Mouse (Mus musculus) erythroblast, adult 5-6 weeks (primary cell): Measurements from ENCODE around the gene Slc12a1. TPM values are rescaled to one million over a fixed set of nuclear protein-coding genes. Genes with fewer than 3 reads are reported as not detected.

Experiments used
- ATAC-seq: replicated peaks from 2 replicates; pipeline ENCODE4 v1.8.0; 2016; ENCODE audit warnings: moderate number of reproducible peaks, mild to moderate bottlenecking, moderate TSS enrichment, inconsistent platforms; ENCODE audit not compliant: poor library complexity, low FRiP score, severe bottlenecking
- total RNA-seq, 2 experiments: library from RNA; stranded (forward) in 1 of 2; stranded (reverse) in 1 of 2; fragments of 150-400 nt in 1 of 2; fragments of 200-764, 138-1000 nt in 1 of 2; gene quantifications; 2 replicates each; pipeline versions ENCODE4 v1.2.3 to v1.2.4; 2015 to 2017; ENCODE audit warnings: low replicate concordance in 2 of 2

Slc12a1 gene
- total RNA-seq, 2 experiments from 2014 or later = not detected

DNA sequence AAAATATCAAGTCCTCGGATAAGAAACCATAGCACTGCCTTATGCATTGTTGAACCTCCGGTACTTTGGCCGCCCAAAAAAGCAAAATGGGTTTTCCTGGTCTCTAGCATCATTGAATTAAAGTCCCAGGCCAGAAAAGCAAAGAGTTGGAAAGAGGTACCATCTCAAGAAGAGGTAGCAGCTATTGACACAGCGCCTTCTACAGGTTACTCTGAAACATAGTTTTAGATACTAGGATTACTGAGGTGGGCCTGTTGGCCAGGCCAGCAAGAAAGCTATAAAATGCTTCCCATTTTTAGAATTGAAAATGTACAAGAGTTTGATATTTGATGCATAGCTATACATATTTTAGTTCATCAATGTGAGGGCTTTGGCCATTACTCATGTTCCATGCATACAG lies 97.6 kb downstream of the Slc12a1 start:
- ATAC-seq = 0 out of 2 replicates have a peak, but pooled peaks have one; percentile 51

DNA sequence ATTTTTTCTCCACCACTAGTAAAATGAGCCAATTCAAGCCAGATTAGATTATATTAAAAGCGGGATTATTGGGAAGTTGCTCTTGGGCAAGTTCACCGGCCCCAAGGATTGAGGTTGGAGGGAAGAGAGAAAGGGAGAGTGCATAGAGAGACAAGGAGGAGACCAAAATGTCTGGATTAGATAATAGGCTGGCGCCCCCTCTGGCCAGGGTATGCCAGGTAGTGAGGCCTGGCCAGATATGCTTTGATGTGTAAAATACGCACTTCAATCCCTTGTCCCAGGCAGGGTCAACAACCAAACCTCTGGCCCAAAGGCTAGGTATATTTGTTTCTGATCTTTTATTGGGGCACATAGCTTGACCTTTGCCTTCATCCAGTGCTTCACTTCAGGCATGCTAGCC lies 99.5 kb downstream of the Slc12a1 start:
- no peak for ATAC-seq

DNA sequence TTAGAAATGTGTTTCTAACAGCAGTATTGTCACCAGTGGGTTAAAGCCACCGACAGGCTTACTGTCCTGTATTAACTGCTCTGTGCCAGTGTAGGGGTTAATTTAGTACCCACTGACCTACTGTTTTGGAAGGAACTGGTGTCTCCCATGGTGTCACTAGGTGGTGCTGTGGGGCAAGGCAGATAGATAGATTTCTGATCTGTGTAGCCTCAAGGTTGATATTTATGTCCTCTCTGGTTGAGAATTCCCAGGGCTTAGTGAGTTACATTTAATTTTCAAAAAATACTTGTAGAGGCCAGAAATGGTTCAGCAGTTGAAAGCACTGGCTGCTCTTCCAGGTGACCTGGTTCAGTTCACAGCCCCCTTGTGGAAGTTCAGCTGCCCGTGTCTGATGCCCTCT lies 100.0 kb downstream of the Slc12a1 start:
- ATAC-seq = no peak

DNA sequence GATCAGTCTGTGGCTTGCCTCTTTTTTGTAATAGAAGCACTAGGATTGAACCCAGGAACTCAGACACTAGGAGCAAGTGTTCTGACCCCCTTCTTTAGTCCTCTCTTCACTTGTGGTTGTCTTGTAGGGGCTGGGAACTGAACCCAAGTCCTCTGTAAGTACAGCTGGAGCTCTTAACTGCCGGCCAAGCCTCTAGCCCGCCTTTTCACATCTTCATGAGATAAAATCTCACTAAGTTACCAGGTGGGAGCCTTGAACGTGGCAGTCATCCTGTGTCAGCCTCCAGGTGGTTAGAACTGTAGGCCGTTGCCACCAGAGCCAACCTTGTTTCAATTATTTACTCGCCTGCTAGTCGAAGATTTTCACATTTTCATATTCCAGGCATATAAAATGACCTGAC lies 101.4 kb downstream of the Slc12a1 start:
- ATAC-seq = no peak

DNA sequence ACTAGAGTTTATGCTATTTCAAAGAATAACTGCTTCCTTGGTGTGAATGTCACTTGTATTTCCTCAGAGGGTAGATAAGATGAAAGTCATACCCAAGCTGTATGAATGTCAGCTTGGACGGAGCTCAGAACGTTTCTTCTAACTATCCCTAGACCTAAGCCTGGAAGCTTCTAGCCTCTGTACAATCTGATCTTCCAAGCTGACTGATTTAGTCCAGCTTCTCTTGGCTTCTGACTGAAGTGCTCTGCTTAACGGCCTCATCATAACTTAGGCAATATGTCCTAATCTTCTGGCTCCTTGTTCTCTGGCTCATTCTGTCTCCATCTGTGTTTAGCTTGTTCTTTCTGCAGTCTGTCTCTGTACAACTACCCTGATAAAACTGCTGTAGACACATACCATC lies 102.3 kb downstream of the Slc12a1 start:
- ATAC-seq = no peak

DNA sequence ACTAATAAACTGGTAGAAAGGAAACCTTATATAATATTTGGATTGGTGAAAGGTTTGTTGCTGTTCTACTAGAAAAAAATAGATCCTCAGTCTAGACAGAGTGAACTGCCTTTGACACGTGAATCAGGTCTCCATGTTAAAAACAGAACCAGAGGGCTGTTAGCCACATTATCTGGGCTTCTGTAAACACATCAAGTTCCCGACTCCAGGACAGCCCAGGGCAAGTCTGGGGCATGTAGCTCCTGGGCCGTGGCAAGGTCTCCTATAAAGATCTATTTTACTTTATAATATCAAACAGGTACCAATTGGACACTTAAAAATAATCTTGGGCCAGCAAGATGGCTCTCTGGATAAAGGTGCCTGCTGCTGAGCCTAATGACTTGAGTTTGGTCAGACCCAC lies 103.6 kb downstream of the Slc12a1 start:
- no peak for ATAC-seq

DNA sequence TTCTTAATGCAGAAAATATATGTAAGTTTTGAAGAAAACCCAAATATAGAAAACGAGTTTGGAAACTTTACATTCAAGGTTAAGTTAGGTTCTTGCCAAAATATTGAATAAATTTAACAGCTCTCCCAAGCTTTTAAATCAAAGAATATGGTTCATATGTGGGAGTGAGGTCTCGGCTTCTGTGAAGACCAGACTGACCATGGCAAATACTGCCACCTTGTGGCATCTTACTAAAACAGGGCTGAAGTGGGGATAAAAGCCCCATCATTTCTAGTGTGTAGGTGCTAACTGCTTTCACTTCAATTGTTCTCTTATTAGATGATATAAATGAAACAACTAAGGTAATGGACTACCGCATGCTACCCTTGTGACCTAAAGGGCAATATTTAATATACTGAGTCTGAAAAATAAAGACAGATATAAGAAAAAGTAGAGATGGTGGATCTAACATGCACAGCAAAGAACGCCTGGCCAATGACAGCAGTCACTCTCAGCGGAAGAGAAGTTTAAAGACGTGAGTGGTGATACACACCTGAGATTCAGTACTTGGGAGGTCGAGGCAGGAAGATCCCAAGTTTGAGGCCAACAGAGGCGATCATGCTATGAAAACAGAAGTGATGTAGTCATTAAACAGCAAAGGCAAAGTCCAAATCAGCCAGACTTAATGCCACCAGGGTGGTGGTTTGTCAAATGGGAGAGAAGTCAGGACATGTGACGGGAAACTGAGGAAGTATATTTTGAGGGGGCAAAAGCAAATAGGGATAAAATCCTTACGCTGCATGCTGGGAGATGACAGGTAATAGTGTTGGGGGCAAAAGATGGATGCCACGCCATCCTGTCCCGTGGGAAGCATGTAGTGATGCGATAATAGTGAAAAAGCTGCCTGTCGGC lies 107.2 kb downstream of the Slc12a1 start:
- peak; percentile 82 for ATAC-seq

DNA sequence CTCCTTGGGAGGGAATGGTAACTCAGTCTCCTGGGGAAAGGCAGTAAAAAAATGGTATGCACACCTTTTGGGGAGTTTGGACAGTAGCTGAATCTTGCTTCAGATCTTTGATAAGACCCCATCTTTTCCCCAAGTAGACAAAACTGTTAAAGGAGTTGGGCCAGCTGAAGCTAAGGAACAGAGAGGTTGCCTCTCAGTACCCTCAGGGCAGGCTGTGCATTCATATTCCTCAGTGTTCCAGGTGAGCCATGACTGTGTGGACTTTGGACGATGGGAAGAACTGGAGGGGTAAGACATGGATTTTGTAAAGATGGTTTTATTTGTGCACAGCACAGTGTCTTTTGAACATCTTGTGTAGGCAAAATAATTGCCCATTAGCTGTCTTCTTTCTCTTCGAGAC lies 108.0 kb downstream of the Slc12a1 start:
- ATAC-seq = no peak

DNA sequence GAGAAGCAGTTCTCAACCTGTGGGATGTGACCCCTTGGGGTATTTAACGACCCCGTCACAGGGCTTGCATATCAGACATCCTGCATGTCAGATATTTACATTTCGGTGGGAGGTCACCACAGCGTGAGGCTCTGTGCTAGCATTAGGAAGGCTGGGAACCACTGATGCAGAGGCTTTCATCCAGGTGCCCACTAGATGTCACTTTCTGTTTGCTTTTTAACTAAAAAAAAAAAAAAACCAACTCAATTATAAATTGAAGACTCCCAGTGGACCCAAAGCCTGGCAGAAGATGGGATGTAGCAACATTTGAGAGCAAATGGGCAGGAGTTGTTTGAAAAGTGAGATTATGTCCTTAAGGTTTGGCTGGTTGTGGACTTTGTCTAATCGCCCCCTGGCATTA lies 110.8 kb downstream of the Slc12a1 start:
- no peak for ATAC-seq

DNA sequence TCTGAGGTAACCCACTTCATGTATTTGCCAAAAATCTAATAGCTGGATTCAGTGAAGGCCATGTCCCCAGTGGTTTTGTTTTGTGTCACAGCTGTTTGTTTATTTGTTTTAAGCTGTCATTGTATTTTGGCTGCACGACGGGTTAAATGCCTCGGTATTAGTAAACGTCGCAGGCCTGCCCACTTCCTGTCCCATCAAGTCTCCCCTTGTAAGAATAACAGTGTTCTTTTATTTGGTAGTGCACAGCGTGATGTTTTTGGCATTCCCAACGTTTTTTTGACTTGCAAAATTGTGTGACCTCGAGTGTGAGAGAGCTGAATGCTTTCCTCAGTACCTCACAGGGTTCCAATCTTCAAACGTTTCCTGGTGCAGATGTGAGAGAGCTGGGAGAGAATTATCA lies 111.4 kb downstream of the Slc12a1 start:
- ATAC-seq = no peak

DNA sequence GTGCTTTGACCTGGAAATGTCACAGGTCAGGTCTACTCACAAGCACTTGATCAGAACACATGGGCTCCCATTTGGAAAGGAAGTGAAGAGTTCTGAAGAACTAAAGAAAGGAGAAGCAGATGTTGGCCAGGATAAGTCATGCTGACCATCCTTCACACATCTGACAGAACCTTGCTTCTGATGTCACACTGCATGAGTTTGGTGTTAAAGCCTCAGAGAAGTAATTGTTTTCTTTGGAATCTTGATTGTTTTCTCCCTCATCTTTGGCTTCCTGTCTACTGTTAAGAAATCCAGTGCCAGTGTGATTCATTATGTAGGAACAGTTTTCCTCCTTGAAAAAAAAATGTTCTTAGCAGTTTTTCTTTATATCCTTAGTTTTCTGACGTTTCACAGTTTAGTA lies 116.6 kb downstream of the Slc12a1 start:
- no peak for ATAC-seq

DNA sequence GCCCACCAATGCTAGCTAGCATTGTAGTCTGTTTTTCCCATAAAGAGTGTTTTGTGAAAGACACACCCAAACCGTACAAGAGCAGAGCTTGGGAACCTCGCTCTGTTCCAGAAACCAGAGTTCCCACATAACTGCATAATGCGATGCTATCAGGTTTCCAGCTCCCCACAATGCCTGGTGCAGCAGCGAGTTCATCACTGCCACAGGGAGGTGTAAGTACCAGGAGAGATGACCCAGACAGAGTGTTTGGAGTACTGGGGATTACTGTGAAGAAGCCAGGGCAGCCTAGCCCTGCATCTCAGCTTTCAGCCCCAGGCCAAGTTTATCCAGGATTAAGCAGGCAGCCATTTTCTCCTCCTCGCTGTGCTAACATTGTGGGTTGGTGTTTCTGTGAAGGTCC lies 123.3 kb downstream of the Slc12a1 start:
- ATAC-seq = no peak

DNA sequence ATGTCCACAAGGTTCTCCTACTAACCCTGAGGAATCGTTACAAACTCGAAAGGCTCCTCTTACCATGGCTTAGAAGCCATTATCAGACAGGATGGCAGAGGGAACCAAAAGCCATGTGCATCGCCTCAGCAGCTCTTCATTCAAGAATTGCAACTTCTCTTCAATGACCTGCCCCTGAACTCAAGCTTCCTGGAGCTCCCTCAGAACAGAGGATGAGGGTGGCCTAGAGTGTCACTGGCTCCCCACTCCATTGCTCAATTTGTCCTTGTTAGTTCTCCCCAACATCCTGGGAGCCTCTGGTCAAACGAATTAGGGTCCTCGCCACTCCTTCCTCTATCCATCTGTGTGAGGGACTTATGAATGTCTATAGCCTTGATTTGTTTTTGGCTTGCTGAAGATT lies 124.4 kb downstream of the Slc12a1 start:
- ATAC-seq = no peak

DNA sequence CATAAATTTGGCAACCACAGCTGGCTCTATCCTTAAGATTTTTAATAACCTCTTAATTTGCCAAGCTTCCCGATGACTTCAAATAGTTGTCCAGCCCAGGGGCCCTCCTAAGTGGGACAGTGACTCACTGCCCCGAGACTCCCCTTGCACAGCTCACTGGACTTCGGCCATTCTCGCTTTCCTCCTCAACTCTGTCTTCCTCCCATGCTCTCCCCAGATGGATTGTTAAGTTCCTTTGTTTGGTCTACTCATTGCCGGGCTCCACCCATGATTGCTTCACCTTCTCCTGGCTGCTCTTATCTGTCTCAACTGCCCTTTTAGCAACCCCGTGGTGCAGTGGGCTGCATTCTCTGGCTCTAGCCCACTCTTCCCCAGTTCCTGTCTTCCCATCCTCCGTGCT lies 126.2 kb downstream of the Slc12a1 start:
- ATAC-seq = no peak

Other genes starting within 250 kb of the Slc12a1 start
- not detected in 2 replicates for gene Slc24a5, start 84.4 kb upstream of the Slc12a1 start, total RNA-seq (2015; ENCODE audit: low replicate concordance)
- 0.98 TPM in 1 of 2 replicates, not detected in the other for gene Slc24a5, start 84.4 kb upstream of the Slc12a1 start, total RNA-seq (2017; ENCODE audit: low replicate concordance)
- 7.5 and 15.4 TPM in 2 replicates for gene Myef2, start 28.8 kb upstream of the Slc12a1 start, total RNA-seq (2015; ENCODE audit: low replicate concordance)
- gene Myef2, start 28.8 kb upstream of the Slc12a1 start, total RNA-seq (2017; ENCODE audit: low replicate concordance) = 32.5 and 38.1 TPM in 2 replicates
- gene Ctxn2, start 15.8 kb upstream of the Slc12a1 start, total RNA-seq (2015; ENCODE audit: low replicate concordance) = not detected in 2 replicates
- gene Ctxn2, start 15.8 kb upstream of the Slc12a1 start, total RNA-seq (2017; ENCODE audit: low replicate concordance) = not detected in 2 replicates
- 37.2 and 67.4 TPM in 2 replicates for gene Dut, start 94.7 kb downstream of the Slc12a1 start, total RNA-seq (2015; ENCODE audit: low replicate concordance)
- 39.2 and 80.6 TPM in 2 replicates for gene Dut, start 94.7 kb downstream of the Slc12a1 start, total RNA-seq (2017; ENCODE audit: low replicate concordance)